Mouse (Mus musculus) layer of hippocampus, adult 18-20 months (tissue): ENCODE measurements around the gene Chd9. TPM values are rescaled to one million over a fixed set of nuclear protein-coding genes. Genes with fewer than 3 reads are reported as not detected.
A peak's percentile ranks its signal among the peaks of the same experiment; 100 is the strongest.
"Not testable (repeated sequence)": the region's sequence is repeated elsewhere in the genome, so short reads cannot be mapped to it uniquely, and the experiment has no call there.

Experiments
- DNase-seq, 2 experiments: peaks; one replicate each; pipeline ENCODE4 v3.0.0; 2022; ENCODE audit warnings: low spot score in 2 of 2
- total RNA-seq, 2 experiments: library from RNA; stranded (reverse); gene quantifications; 2 replicates each; pipeline ENCODE4 v1.2.3; 2021

Chd9 gene
- total RNA-seq, 2 experiments from 2014 or later, result 246 to 262 TPM

- peak; percentile 40 to 67 for DNase-seq
Observed at GRCm38 (mm10) chr8:90869920-90870777, 42.0 kb downstream of the Chd9 start.

GRCm38 (mm10) chr8:90871375-90872080 is 43.4 kb downstream of the Chd9 start:
- DNase-seq, result peak in 1 of 2 experiments; percentile 30

- DNase-seq, result no peak
Observed at GRCm38 (mm10) chr8:90873051-90873450, 44.9 kb downstream of the Chd9 start.

GRCm38 (mm10) chr8:90876213-90876721 is 48.1 kb downstream of the Chd9 start:
- peak; percentile 75 for DNase-seq

GRCm38 (mm10) chr8:90876722-90877429 is 48.7 kb downstream of the Chd9 start:
- peak; percentile 59 to 73 for DNase-seq

GRCm38 (mm10) chr8:90877430-90877975 is 49.4 kb downstream of the Chd9 start:
- DNase-seq, result no peak

GRCm38 (mm10) chr8:90878551-90878950 is 50.4 kb downstream of the Chd9 start:
- no peak for DNase-seq

GRCm38 (mm10) chr8:90880041-90880440 is 51.9 kb downstream of the Chd9 start:
- DNase-seq, result no peak

- DNase-seq, result no peak
Observed at GRCm38 (mm10) chr8:90881181-90881580, 53.0 kb downstream of the Chd9 start.

GRCm38 (mm10) chr8:90882088-90882691 is 54.0 kb downstream of the Chd9 start:
- no peak for DNase-seq

- DNase-seq, result no peak
Observed at GRCm38 (mm10) chr8:90885671-90886368, 57.7 kb downstream of the Chd9 start.

- not testable (repeated sequence) for DNase-seq
Observed at GRCm38 (mm10) chr8:90886369-90886712, 58.2 kb downstream of the Chd9 start.

- DNase-seq, result not testable (repeated sequence)
Observed at GRCm38 (mm10) chr8:90887328-90887727, 59.2 kb downstream of the Chd9 start.

GRCm38 (mm10) chr8:90891872-90892578 is 63.9 kb downstream of the Chd9 start:
- no peak for DNase-seq

- DNase-seq, result peak in 1 of 2 experiments; percentile 30
Observed at GRCm38 (mm10) chr8:90892579-90892919, 64.4 kb downstream of the Chd9 start.

GRCm38 (mm10) chr8:90894231-90894914 is 66.2 kb downstream of the Chd9 start:
- DNase-seq, result peak in 1 of 2 experiments; percentile 48

GRCm38 (mm10) chr8:90897343-90897742 is 69.2 kb downstream of the Chd9 start:
- no peak for DNase-seq

- no peak for DNase-seq
Observed at GRCm38 (mm10) chr8:90898578-90898977, 70.4 kb downstream of the Chd9 start.

GRCm38 (mm10) chr8:90902002-90902401 is 73.8 kb downstream of the Chd9 start:
- no peak for DNase-seq
